Mouse (Mus musculus) embryonic fibroblast, embryonic 13.5 days (primary cell): ENCODE data around the gene Tmsb15b2.

ENCODE experiments used
- CTCF ChIP-seq: IDR thresholded peaks from 2 replicates; pipeline ENCODE4 v1.5.1; 2011; ENCODE audit warnings: mild to moderate bottlenecking, control low read depth, low read length, moderate library complexity, borderline replicate concordance; ENCODE audit not compliant: insufficient read depth
- POLR2A ChIP-seq: IDR thresholded peaks from 2 replicates; pipeline ENCODE4 v1.6.1; 2011; ENCODE audit warnings: low read depth, mild to moderate bottlenecking, control low read depth, low read length, moderate library complexity

DNA sequence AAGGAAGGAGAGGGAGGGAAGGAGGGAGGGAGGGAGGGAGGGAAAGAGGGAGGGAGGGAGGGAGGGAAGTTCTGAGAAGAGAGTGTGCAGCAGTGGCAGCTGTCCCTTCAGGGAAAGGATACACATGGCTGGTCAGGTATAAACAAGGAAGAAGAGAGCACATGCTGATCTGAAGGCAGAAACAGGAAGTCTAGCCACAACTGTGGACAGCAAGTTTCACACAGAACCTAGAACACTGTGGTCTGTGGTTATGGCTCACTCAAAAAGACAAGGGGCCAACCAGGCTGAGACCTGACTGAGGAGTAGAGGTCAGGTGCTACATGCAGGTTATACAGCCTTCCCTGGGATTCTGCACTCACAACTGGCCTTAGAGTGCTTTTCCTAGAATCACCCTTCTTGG, 10.7 kb upstream of the Tmsb15b2 start:
- TF ChIP-seq CTCF (no peak), POLR2A (no peak)
